Mouse (Mus musculus) neural tube, embryonic 15.5 days (tissue): Measurements from ENCODE around the gene Cox10. TPM values are rescaled to one million over a fixed set of nuclear protein-coding genes. Genes with fewer than 3 reads are reported as not detected.
A peak's percentile ranks its signal among the peaks of the same experiment; 100 is the strongest.

Experiments used
- ATAC-seq: fragments of 200-750 bp; cut with Nextera tagmentation; 2 replicates; pipeline ENCODE4 v1.8.0; 2017; ENCODE audit warnings: mild to moderate bottlenecking, moderate TSS enrichment, moderate library complexity; ENCODE audit not compliant: low FRiP score
- H3K27ac ChIP-seq: fragments of 300-500 bp; sonication (generic); replicated peaks from 2 replicates; pipeline ENCODE4 v1.5.1; 2015; ENCODE audit warnings: mild to moderate bottlenecking, inconsistent platforms
- H3K27me3 ChIP-seq: fragments of 300-500 bp; sonication (generic); replicated peaks from 2 replicates; pipeline ENCODE4 v1.6.1; 2015; ENCODE audit warnings: inconsistent platforms
- H3K36me3 ChIP-seq: fragments of 300-500 bp; sonication (generic); 2 replicates; pipeline ENCODE4 v1.6.1; 2015; ENCODE audit warnings: inconsistent platforms
- H3K4me1 ChIP-seq: fragments of 300-500 bp; sonication (generic); 2 replicates; pipeline ENCODE4 v1.6.1; 2015; ENCODE audit warnings: inconsistent platforms
- H3K4me2 ChIP-seq: fragments of 300-500 bp; sonication (generic); 2 replicates; pipeline ENCODE4 v1.6.1; 2015; ENCODE audit warnings: inconsistent platforms, mild to moderate bottlenecking, moderate library complexity
- H3K4me3 ChIP-seq: fragments of 300-500 bp; sonication (generic); replicated peaks from 2 replicates; pipeline ENCODE4 v1.5.1; 2015; ENCODE audit warnings: mild to moderate bottlenecking, inconsistent platforms
- H3K9ac ChIP-seq: fragments of 300-500 bp; sonication (generic); replicated peaks from 2 replicates; pipeline ENCODE4 v1.6.1; 2015; ENCODE audit warnings: mild to moderate bottlenecking, inconsistent platforms
- H3K9me3 ChIP-seq: fragments of 300-500 bp; sonication (generic); replicated peaks from 2 replicates; pipeline ENCODE4 v1.6.1; 2016; ENCODE audit warnings: inconsistent platforms
- WGBS: fragments of 180-500 bp; shearing (Covaris S2); methylation state at CpG from one replicate; pipeline ENCODE4 v1.1.7; 2015; ENCODE audit warnings: mixed read lengths; 5-methylcytosine and 5-hydroxymethylcytosine counted together
- polyA plus RNA-seq: library from polyadenylated mRNA; unstranded; fragments of >200 nt; fragmentation: Nextera tagmentation; extraction: Ambion mirVana; gene quantifications from 2 replicates; pipeline ENCODE4 v1.2.1, GENCODE M21; 2015

Gene Cox10
- polyA plus RNA-seq, 1 experiment from 2014 or later, result 24.0 TPM

DNA sequence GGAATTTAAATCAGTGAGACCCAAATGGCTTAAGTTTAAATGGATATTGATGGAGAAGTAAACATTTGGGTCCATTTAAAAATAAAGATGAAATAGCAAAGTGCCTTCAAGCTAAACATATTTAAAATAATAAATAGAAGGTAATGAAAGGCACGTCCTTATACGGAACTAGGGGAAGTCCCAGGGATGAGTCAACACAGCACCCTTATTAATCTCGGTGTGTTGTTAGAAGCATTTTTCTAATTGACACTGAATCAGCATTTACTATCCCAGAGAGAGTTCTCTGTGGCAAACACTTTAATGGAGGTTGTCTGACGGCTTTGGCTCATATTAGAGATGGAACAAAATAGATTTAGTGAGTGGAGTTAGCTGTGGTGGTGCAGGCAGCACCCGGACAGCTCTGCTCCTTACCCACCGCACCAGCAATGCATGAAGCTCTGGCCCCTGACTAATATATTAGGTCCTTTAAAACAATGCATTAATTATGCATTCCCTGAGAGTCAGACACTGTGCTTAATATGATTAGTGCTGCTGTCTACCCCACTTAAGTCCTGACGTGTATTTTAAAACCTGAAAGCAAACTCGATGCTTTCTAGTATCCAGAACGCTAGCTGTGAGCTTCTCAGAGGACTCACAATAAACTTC, 56.7 kb downstream of the Cox10 start:
- Histone ChIP-seq H3K4me3 (no peak overlapping the region), H3K27ac (no peak overlapping the region), H3K9ac (no peak overlapping the region), H3K4me1 (peaks cover 31% of the 10 kb centered on the region), H3K4me2 (peak overlapping the region; percentile 9; the same call in 1 of the 2 replicates), H3K36me3 (no peaks in the 10 kb centered on the region), H3K9me3 (no peaks in the 10 kb centered on the region), H3K27me3 (no peaks in the 10 kb centered on the region)
- WGBS, result 14% methylated on average over 9 of the region's 9 CpGs
- ATAC-seq, result 0 out of 2 replicates have a peak, but pooled peaks have one; percentile 55

DNA sequence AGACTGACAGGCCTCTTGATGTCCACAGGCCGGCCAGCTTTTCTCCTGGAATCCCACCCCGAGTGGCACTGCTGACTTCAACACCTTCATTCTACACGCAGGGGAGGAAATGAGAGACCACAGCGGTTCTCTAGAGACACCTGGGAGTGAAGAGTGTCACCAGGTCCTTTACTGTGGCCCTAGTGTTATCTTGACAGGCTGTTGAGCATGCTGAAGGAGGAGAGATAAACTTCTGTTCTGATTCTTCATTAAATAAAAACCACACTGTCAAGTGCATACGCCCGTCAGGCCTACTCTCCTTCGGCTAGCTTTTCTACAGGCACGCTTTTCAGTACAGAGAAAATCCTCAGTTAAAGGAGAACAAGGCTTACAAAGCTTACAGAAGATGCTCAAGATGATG, 60.0 kb downstream of the Cox10 start:
- H3K9me3 ChIP-seq, result no peaks in the 10 kb centered on the region
- H3K36me3 ChIP-seq, result no peaks in the 10 kb centered on the region
- H3K9ac ChIP-seq, result no peak overlapping the region
- H3K4me3 ChIP-seq, result no peak overlapping the region
- no peak overlapping the region for H3K4me2 ChIP-seq
- WGBS, result 91% methylated on average over 8 of the region's 8 CpGs
- no peaks in the 10 kb centered on the region for H3K27me3 ChIP-seq
- no peak overlapping the region for H3K27ac ChIP-seq
- ATAC-seq, result no peak
- H3K4me1 ChIP-seq, result peaks cover 29% of the 10 kb centered on the region

GRCm38 (mm10) chr11:64018165-64018564, 61.1 kb downstream of the Cox10 start:
- H3K4me3 ChIP-seq, result no peak overlapping the region
- H3K27ac ChIP-seq, result no peak overlapping the region
- no peaks in the 10 kb centered on the region for H3K36me3 ChIP-seq
- ATAC-seq, result no peak
- H3K9ac ChIP-seq, result no peak overlapping the region
- H3K4me1 ChIP-seq, result peaks cover 18% of the 10 kb centered on the region
- no peak overlapping the region for H3K4me2 ChIP-seq
- 29% methylated on average over 5 of the region's 5 CpGs for WGBS
- no peaks in the 10 kb centered on the region for H3K27me3 ChIP-seq
- no peaks in the 10 kb centered on the region for H3K9me3 ChIP-seq

DNA sequence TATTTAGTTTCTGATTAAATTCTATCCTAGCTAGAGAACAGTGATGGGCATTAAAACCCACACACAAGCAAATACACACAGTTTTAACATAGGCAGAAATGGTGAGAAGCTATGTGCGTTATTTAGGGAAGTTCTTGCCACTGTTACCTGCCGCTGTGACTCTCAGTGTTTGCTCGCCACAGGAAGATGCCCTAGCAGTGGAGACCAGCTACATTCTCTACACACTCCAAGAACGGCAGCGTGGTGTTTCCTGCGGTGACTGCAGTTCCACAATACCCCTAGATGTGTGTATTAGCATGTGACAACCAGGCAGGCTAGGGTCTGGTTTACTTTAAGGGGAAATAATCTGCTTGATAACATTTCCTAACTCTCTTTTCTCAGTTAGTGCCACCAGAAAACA, 64.0 kb downstream of the Cox10 start:
- Histone ChIP-seq H3K9ac (no peak overlapping the region), H3K4me1 (peaks cover 19% of the 10 kb centered on the region), H3K36me3 (no peaks in the 10 kb centered on the region), H3K27me3 (no peaks in the 10 kb centered on the region), H3K27ac (no peak overlapping the region), H3K4me2 (no peak overlapping the region), H3K4me3 (no peak overlapping the region), H3K9me3 (no peaks in the 10 kb centered on the region)
- no peak for ATAC-seq
- 83% methylated on average over 6 of the region's 6 CpGs for WGBS

DNA sequence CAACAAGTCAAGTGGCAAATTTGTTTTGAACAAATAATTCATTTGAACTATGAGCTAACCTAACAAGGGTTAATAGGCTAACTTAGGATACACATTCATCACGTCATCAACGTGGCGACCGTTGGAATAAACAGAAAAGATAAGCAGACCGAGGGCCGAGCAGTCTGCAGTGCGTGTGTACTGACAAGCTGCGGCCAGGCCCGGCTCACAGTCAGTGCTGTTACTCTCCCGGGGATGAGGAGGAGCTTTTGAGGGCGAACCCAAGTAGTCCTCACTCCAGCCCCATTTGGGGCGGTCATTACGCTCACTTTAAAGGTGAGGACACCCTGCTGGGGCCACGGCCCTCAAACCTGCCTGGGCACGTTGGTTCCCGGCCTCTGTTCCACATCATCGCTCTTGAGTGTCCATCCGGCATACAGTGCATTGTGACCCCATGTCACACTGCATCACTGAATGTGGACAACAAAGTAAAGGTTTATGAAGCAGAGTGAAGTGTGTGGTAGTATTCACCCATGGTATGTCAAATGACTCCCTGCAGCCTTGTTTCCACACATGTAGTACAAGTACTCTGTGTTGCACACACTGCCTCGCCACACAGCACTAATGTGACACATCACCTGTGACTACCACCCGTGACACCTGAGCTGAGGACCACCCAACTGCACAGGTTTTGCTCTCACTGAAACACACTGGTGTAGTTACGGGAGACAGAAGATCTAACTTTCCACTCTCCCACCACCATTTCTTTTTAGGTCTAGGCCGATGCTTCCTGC, 68.4 kb downstream of the Cox10 start:
- no peak overlapping the region for H3K27ac ChIP-seq
- 50% methylated on average over 22 of the region's 22 CpGs for WGBS
- no peaks in the 10 kb centered on the region for H3K27me3 ChIP-seq
- H3K36me3 ChIP-seq, result no peaks in the 10 kb centered on the region
- no peak for ATAC-seq
- no peak overlapping the region for H3K4me2 ChIP-seq
- no peak overlapping the region for H3K4me3 ChIP-seq
- H3K4me1 ChIP-seq, result peaks cover 15% of the 10 kb centered on the region
- no peaks in the 10 kb centered on the region for H3K9me3 ChIP-seq
- no peak overlapping the region for H3K9ac ChIP-seq

GRCm38 (mm10) chr11:64004152-64004551, 75.1 kb downstream of the Cox10 start:
- Histone ChIP-seq H3K9ac (no peak overlapping the region), H3K4me2 (no peak overlapping the region), H3K27ac (no peak overlapping the region), H3K36me3 (no peaks in the 10 kb centered on the region), H3K9me3 (no peaks in the 10 kb centered on the region), H3K4me3 (no peak overlapping the region), H3K27me3 (no peaks in the 10 kb centered on the region), H3K4me1 (peaks cover 14% of the 10 kb centered on the region)
- ATAC-seq, result no peak
- WGBS, result 82% methylated on average over 4 of the region's 4 CpGs

DNA sequence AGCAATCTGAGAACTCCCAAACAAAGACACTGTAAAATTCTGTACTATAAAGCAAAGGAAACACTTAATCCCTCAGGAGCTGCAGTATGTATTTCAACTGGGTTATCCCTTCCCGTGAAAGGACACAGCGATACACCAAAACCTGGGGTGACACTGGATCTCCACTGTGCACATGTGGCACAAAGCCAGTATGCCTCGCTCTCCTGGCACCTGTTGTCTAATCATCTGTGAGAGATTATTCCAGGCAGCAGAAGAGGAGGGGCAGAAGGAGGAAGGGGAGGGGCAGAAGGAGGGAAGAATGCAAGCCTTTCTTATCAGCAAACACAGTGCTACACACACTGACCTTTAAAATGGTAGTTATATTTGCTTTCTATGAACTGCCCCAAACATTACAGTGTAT, 75.8 kb downstream of the Cox10 start:
- Histone ChIP-seq H3K27ac (no peak overlapping the region), H3K36me3 (no peaks in the 10 kb centered on the region), H3K9me3 (no peaks in the 10 kb centered on the region), H3K27me3 (no peaks in the 10 kb centered on the region), H3K9ac (no peak overlapping the region), H3K4me3 (no peak overlapping the region), H3K4me1 (peaks cover 17% of the 10 kb centered on the region), H3K4me2 (no peak overlapping the region)
- 65% methylated on average over 3 of the region's 3 CpGs for WGBS
- no peak for ATAC-seq

GRCm38 (mm10) chr11:64002629-64003028, 76.6 kb downstream of the Cox10 start:
- Histone ChIP-seq H3K9me3 (no peaks in the 10 kb centered on the region), H3K27ac (no peak overlapping the region), H3K4me3 (no peak overlapping the region), H3K36me3 (no peaks in the 10 kb centered on the region), H3K4me2 (no peak overlapping the region), H3K27me3 (no peaks in the 10 kb centered on the region), H3K4me1 (peaks cover 17% of the 10 kb centered on the region), H3K9ac (no peak overlapping the region)
- 93% methylated on average over 2 of the region's 2 CpGs for WGBS
- no peak for ATAC-seq

DNA sequence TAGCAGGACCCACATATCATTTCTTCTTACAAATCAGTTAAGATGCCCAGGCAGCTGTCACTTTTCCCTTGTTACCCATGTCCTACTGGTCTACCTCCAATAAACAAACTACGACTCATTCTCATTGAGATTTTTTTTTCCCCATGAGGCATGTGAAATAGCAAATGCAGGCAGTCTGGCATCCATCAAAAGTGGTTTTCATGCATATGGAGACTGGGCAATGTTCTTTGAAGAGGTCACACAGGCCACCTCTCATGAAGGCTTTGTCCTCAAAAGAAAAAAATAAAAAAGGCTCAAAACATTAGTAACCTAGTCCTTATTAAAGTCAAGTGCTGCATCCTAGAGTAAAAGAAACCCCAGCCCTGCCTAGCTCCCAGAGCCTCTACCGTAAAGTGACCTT, 78.2 kb downstream of the Cox10 start:
- WGBS, result 77% methylated on average over 2 of the region's 2 CpGs

GRCm38 (mm10) chr11:64000200-64000794, 79.0 kb downstream of the Cox10 start:
- no peak for ATAC-seq
- WGBS, result 70% methylated on average over 5 of the region's 5 CpGs

More for the DNA sequence above, 78.2 kb downstream of the Cox10 start:
- Histone ChIP-seq H3K27ac (no peak overlapping the region), H3K4me3 (no peak overlapping the region), H3K9ac (no peak overlapping the region), H3K9me3 (no peaks in the 10 kb centered on the region), H3K4me2 (no peak overlapping the region), H3K36me3 (no peaks in the 10 kb centered on the region), H3K4me1 (peaks cover 17% of the 10 kb centered on the region), H3K27me3 (no peaks in the 10 kb centered on the region)
- no peak for ATAC-seq

GRCm38 (mm10) chr11:63999431-63999830, 79.8 kb downstream of the Cox10 start:
- H3K4me1 ChIP-seq, result peaks cover 17% of the 10 kb centered on the region
- H3K4me3 ChIP-seq, result no peak overlapping the region
- no peaks in the 10 kb centered on the region for H3K27me3 ChIP-seq
- H3K27ac ChIP-seq, result no peak overlapping the region
- WGBS, result 49% methylated on average over 6 of the region's 6 CpGs
- H3K36me3 ChIP-seq, result no peaks in the 10 kb centered on the region
- no peak for ATAC-seq
- no peak overlapping the region for H3K9ac ChIP-seq
- no peak overlapping the region for H3K4me2 ChIP-seq
- no peaks in the 10 kb centered on the region for H3K9me3 ChIP-seq

More at GRCm38 (mm10) chr11:64000200-64000794, 79.0 kb downstream of the Cox10 start:
- no peaks in the 10 kb centered on the region for H3K36me3 ChIP-seq
- no peak overlapping the region for H3K4me2 ChIP-seq
- no peak overlapping the region for H3K27ac ChIP-seq
- no peak overlapping the region for H3K9ac ChIP-seq
- H3K9me3 ChIP-seq, result no peaks in the 10 kb centered on the region
- H3K4me1 ChIP-seq, result peaks cover 17% of the 10 kb centered on the region
- no peak overlapping the region for H3K4me3 ChIP-seq
- no peaks in the 10 kb centered on the region for H3K27me3 ChIP-seq

- no peaks in the 10 kb centered on the region for H3K36me3 ChIP-seq
- H3K9me3 ChIP-seq, result no peaks in the 10 kb centered on the region
- WGBS, result 66% methylated on average over 8 of the region's 8 CpGs
- H3K27me3 ChIP-seq, result no peaks in the 10 kb centered on the region
- no peak overlapping the region for H3K9ac ChIP-seq
- peaks cover 12% of the 10 kb centered on the region for H3K4me1 ChIP-seq
- H3K27ac ChIP-seq, result no peak overlapping the region
- H3K4me2 ChIP-seq, result no peak overlapping the region
- no peak for ATAC-seq
- no peak overlapping the region for H3K4me3 ChIP-seq
Measured at GRCm38 (mm10) chr11:63991958-63992357, 87.3 kb downstream of the Cox10 start.
